Mouse (Mus musculus): Measurements from ENCODE around the gene Dcaf11.

Gene Dcaf11

GRCm38 (mm10) chr14:55555788-55556187 lies 4.0 kb upstream of the Dcaf11 start:
- no peak for DNase-seq (ENCODE audit: low spot score in 2 of 2)

- DNase-seq (ENCODE audit: low spot score in 2 of 2) = peak; percentile 65 to 84
These were observed 2.8 kb upstream of the Dcaf11 start for GRCm38 (mm10) chr14:55557003-55557402.

GRCm38 (mm10) chr14:55557587-55557986 lies 2.2 kb upstream of the Dcaf11 start:
- DNase-seq (ENCODE audit: low spot score in 2 of 2) = no peak

- no peak for DNase-seq (ENCODE audit: low spot score in 2 of 2)
These were observed 912 bp upstream of the Dcaf11 start for GRCm38 (mm10) chr14:55558740-55559448.

GRCm38 (mm10) chr14:55560202-55561073 lies 632 bp downstream of the Dcaf11 start, which contains the start of gene A730061H03Rik:
Gene A730061H03Rik (minus strand): TSS chr14:55560406.
- DNase-seq (ENCODE audit: low spot score in 2 of 2) = peak; percentile 93 to 95

GRCm38 (mm10) chr14:55561860-55562259 lies 2.1 kb downstream of the Dcaf11 start:
- DNase-seq (ENCODE audit: low spot score in 2 of 2) = no peak

- no peak for DNase-seq (ENCODE audit: low spot score in 2 of 2)
These were observed 3.4 kb downstream of the Dcaf11 start for GRCm38 (mm10) chr14:55563249-55563648.

GRCm38 (mm10) chr14:55565748-55566147 lies 5.9 kb downstream of the Dcaf11 start:
- DNase-seq (ENCODE audit: low spot score in 2 of 2) = no peak

GRCm38 (mm10) chr14:55567496-55567895 lies 7.7 kb downstream of the Dcaf11 start:
- no peak for DNase-seq (ENCODE audit: low spot score in 2 of 2)

- no peak for DNase-seq (ENCODE audit: low spot score in 2 of 2)
These were observed 10.8 kb downstream of the Dcaf11 start for GRCm38 (mm10) chr14:55570588-55570987.

GRCm38 (mm10) chr14:55571760-55572159 lies 12.0 kb downstream of the Dcaf11 start:
- no peak for DNase-seq (ENCODE audit: low spot score in 2 of 2)

- DNase-seq (ENCODE audit: low spot score in 2 of 2) = no peak
These were observed 15.5 kb downstream of the Dcaf11 start, which contains the start of gene Fitm1 for GRCm38 (mm10) chr14:55575302-55575701. Gene Fitm1 (plus strand): TSS chr14:55575617.

- no peak for DNase-seq (ENCODE audit: low spot score in 2 of 2)
These were observed 15.9 kb downstream of the Dcaf11 start for GRCm38 (mm10) chr14:55575711-55576110.

- no peak for DNase-seq (ENCODE audit: low spot score in 2 of 2)
These were observed 16.6 kb downstream of the Dcaf11 start for GRCm38 (mm10) chr14:55576376-55576775.

GRCm38 (mm10) chr14:55577871-55578667 lies 18.3 kb downstream of the Dcaf11 start, which contains the start of gene Psme1:
Gene Psme1 (plus strand): TSS chr14:55578123.
- peak; percentile 61 to 68 for DNase-seq (ENCODE audit: low spot score in 2 of 2)

GRCm38 (mm10) chr14:55578668-55579269 lies 19.0 kb downstream of the Dcaf11 start:
- DNase-seq (ENCODE audit: low spot score in 2 of 2) = peak; percentile 31 to 46

GRCm38 (mm10) chr14:55579511-55580496 lies 20.0 kb downstream of the Dcaf11 start:
- no peak for DNase-seq (ENCODE audit: low spot score in 2 of 2)

GRCm38 (mm10) chr14:55580731-55581130 lies 20.9 kb downstream of the Dcaf11 start:
- no peak for DNase-seq (ENCODE audit: low spot score in 2 of 2)

GRCm38 (mm10) chr14:55581981-55582681 lies 22.3 kb downstream of the Dcaf11 start:
- peak in 1 of 2 experiments; percentile 36 for DNase-seq (ENCODE audit: low spot score in 2 of 2)
